Mouse (Mus musculus): Measurements from ENCODE around the gene Rcbtb2. TPM values are rescaled to one million over a fixed set of nuclear protein-coding genes. Genes with fewer than 3 reads are reported as not detected.

The Rcbtb2 gene
- polyA plus RNA-seq, 1 experiment from 2014 or later, result 56.8 TPM

DNA sequence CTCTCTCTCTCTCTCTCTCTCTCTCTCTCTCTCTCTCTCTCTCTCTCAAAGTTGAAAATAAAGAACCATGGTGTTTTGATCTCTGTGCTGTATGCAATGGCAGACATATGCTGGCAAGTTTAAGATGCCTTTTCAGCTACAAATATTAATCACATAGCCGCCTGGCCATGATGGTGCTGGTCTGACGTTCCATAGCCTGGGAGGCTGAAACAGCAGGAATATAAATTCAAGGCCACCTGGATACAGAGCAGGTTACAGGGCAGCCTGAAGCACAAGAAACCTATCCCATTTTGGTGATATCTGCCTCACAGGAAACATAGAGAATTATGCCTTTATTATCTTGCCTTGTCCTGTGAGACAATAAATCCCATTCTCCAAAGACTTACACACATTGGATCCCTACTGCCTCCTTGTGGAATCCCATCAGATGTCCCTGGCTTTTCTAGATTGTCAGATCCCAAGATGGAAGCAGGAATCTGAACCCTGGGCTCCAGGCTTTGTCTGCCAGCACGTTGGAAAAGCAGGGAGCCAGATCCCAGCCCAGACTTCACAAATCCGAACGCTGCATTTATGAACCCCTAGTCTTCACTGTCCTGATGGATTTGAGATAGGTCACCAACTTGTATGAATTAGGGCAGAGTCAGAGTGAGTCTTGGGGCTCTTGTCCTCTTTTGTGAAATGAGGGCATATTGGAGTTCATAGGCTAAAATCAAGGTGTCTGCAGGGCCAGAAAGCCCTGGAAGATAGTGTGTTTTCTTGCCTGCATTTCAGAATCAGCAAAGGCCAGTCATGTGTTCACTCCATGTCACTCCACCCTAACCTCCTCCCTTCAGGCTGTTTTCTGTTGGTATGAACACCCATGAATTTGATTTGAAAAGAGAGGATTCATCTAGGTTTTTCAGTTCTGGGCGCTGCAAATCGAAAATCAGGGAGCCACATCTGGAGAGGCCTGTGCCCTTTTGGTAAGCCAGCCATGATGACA, 5.1 kb upstream of the Rcbtb2 start:
- WGBS, result 80% methylated on average over 7 of the region's 7 CpGs
- H3K36me3 ChIP-seq, result no peaks in the 10 kb centered on the region
- H3K27ac ChIP-seq (replicated peaks), result no peak overlapping the region
- no peaks in the 10 kb centered on the region for H3K27me3 ChIP-seq (replicated peaks)
- no peak overlapping the region for H3K9ac ChIP-seq (replicated peaks)
- H3K4me3 ChIP-seq (replicated peaks), result no peak overlapping the region
- no peak overlapping the region for H3K4me2 ChIP-seq
- H3K4me1 ChIP-seq, result no peaks in the 10 kb centered on the region
- no peaks in the 10 kb centered on the region for H3K9me3 ChIP-seq (replicated peaks)
- ATAC-seq (ENCODE audit: low FRiP score), result no peak

DNA sequence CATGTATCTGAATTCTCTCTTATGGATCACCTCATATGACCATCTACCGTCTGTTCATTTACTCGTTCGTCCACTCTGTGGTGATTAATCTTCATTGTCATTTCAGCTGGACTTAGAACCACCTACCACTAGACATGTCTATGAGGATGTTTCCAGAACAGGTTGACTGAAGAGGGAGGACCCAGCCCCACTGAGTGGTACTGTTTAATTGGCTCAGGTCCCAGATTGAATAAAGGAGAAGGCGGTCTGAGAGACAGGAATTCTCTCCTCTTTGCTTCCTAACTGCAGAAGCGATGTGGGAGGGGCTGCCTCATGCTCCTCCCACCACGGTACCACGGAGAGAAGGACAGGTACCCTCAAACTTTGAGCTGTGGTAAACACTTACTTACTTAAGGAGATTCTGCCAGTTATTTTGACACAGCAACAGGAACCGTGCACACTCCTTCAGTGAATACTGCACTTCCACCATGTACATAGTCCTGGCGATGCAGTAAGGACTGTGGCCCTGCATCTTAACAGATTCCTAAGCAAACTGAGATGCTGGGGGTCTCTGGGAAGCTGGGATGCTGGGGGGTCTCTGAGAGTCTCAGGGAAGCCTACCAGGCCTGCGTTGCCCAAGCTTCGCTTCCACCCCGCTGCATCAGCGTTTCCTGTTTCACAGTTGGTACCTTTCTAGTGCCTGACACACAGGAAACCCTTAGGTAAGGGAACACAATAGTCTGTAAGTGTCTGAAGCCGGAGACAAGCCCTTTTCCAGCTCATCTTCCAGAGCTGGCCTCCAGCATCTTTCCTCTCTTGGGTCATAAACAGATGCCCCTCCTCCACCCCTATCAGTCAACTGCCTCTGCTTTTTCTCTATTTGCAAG, 4.1 kb upstream of the Rcbtb2 start:
- no peak for ATAC-seq (ENCODE audit: low FRiP score)
- Histone ChIP-seq H3K27me3 (replicated peaks) (no peaks in the 10 kb centered on the region), H3K36me3 (no peaks in the 10 kb centered on the region), H3K9ac (replicated peaks) (no peak overlapping the region), H3K4me2 (no peak overlapping the region), H3K4me3 (replicated peaks) (no peak overlapping the region), H3K27ac (replicated peaks) (no peak overlapping the region), H3K4me1 (no peaks in the 10 kb centered on the region), H3K9me3 (replicated peaks) (no peaks in the 10 kb centered on the region)
- WGBS, result 69% methylated on average over 14 of the region's 14 CpGs

DNA sequence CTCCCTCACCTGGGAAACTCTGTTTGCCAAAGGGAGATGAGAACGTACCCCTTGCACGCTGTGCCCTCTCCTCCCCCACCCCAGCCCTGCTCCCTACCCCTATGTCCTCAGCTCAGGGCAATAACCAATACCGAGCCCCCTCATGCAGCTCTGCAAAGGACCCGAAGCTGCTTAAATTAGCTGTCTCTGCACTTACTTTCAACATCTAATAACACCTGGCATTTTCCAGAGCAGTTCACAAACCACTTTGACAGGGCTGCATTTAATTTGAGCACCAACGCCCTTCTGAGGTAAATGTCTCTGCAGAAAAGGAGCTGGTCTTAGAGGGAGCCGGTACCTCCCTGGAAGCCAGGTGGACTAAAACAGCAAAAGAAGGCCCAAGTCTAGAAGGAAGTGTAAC, 3.4 kb upstream of the Rcbtb2 start:
- Histone ChIP-seq H3K9ac (replicated peaks) (no peak overlapping the region), H3K27ac (replicated peaks) (no peak overlapping the region), H3K9me3 (replicated peaks) (no peaks in the 10 kb centered on the region), H3K4me3 (replicated peaks) (no peak overlapping the region), H3K27me3 (replicated peaks) (no peaks in the 10 kb centered on the region), H3K4me2 (no peak overlapping the region), H3K4me1 (no peaks in the 10 kb centered on the region), H3K36me3 (no peaks in the 10 kb centered on the region)
- WGBS, result 47% methylated on average over 6 of the region's 6 CpGs
- no peak for ATAC-seq (ENCODE audit: low FRiP score)

DNA sequence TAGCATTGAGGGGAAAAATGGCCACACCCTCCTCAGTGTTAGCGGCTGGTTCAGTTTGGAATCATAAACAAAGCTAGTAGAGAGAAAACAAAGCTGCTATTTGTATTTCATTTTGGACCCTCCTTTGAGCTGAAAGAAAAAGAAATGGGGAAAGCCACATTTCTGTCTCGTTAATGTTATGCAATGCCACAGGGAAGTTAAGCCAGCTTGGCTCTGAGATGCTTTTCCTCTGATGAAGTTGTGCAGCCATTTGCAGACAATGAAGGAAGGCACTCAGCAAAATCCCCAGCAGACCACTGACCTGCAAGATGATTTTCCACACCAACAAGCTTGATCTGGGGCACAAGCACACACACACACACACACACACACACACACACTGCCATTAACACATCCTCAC, 2.9 kb upstream of the Rcbtb2 start:
- H3K36me3 ChIP-seq, result no peaks in the 10 kb centered on the region
- no peak overlapping the region for H3K4me3 ChIP-seq (replicated peaks)
- H3K4me2 ChIP-seq, result no peak overlapping the region
- H3K4me1 ChIP-seq, result no peaks in the 10 kb centered on the region
- no peak for ATAC-seq (ENCODE audit: low FRiP score)
- H3K9me3 ChIP-seq (replicated peaks), result no peaks in the 10 kb centered on the region
- no peak overlapping the region for H3K27ac ChIP-seq (replicated peaks)
- no peaks in the 10 kb centered on the region for H3K27me3 ChIP-seq (replicated peaks)
- WGBS, result 56% methylated on average over 2 of the region's 2 CpGs
- no peak overlapping the region for H3K9ac ChIP-seq (replicated peaks)

DNA sequence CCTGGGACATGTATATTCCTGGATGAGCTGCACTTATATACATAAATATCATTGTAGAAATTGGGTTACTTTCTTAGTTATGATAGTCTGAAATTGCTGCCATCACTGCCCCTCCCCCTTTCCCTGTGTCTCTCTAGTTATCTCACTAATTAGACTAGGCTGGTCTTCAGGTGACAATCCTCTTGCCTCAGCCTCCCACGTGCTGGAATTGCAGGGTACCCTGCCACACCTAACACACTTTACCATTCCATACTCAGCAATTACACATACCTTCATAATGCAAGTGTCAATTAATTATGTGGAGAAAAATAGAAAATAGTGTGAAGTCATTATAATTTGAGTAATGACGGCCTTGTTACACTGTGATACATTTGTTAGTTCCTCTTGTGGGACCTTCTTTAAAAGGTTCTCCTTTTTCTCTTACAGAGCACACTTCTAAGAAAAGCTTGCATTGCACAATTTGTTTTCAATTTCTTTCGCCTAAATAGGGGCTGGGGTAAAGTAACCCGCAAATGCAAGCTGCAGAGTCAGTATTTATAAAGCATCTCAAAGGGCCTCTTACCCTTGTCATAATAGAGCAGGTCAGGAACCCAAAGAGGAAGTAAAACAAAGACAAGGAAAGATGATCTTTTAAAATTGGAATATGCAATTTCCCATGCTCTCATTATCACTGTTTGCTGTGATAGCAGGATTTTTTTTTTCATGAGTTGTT, 470 bp upstream of the Rcbtb2 start:
- no peaks in the 10 kb centered on the region for H3K9me3 ChIP-seq (replicated peaks)
- no peak for ATAC-seq (ENCODE audit: low FRiP score)
- WGBS, result 68% methylated on average over 4 of the region's 4 CpGs
- H3K4me3 ChIP-seq (replicated peaks), result no peak overlapping the region
- no peaks in the 10 kb centered on the region for H3K27me3 ChIP-seq (replicated peaks)
- no peaks in the 10 kb centered on the region for H3K36me3 ChIP-seq
- no peak overlapping the region for H3K4me2 ChIP-seq
- no peak overlapping the region for H3K9ac ChIP-seq (replicated peaks)
- no peaks in the 10 kb centered on the region for H3K4me1 ChIP-seq
- no peak overlapping the region for H3K27ac ChIP-seq (replicated peaks)

DNA sequence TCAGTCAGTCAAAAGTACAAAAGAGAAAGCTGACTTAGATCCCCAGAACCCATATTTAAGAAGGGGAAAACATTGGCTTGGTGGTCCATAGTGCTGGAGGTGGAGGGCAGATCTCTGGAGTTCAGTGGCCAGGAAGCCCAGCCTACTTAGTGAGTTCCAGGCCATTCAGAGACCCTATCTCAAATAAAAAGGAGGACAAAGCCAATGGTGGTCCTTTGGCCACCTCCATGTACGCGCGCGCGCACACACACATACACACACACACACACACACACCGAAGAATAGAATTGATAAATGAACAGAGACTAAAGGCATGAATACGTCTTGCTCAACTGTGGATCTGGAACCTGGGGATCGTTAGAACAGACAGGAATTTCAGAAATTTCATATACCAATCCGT, 544 bp downstream of the Rcbtb2 start:
- Histone ChIP-seq H3K4me2 (no peak overlapping the region), H3K4me3 (replicated peaks) (no peak overlapping the region), H3K36me3 (no peaks in the 10 kb centered on the region), H3K4me1 (no peaks in the 10 kb centered on the region), H3K9me3 (replicated peaks) (no peaks in the 10 kb centered on the region), H3K27me3 (replicated peaks) (no peaks in the 10 kb centered on the region), H3K27ac (replicated peaks) (no peak overlapping the region), H3K9ac (replicated peaks) (no peak overlapping the region)
- ATAC-seq (ENCODE audit: low FRiP score), result no peak
- WGBS, result 94% methylated on average over 9 of the region's 9 CpGs

DNA sequence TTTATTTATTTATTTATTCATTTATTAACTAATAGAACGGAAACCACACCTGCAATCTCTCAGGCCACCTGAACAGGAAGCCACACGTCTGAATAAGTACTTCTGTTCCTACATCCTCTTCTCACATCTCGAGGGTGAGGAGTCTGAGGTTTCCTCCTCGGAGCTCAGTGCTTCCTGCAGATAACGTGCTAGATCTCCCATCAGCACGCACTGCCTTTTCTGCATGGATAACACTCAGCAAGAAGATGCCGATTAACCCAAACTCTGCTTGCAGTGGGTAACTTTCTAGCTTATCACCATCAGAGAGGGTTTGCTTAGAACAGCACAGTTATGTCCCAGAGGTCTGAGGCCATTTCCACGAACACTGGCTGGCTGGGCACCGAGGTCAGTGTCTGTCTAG, 949 bp downstream of the Rcbtb2 start:
- Histone ChIP-seq H3K36me3 (no peaks in the 10 kb centered on the region), H3K4me2 (no peak overlapping the region), H3K9me3 (replicated peaks) (no peaks in the 10 kb centered on the region), H3K4me1 (no peaks in the 10 kb centered on the region), H3K27me3 (replicated peaks) (no peaks in the 10 kb centered on the region), H3K27ac (replicated peaks) (no peak overlapping the region), H3K4me3 (replicated peaks) (no peak overlapping the region), H3K9ac (replicated peaks) (no peak overlapping the region)
- 76% methylated on average over 9 of the region's 9 CpGs for WGBS
- ATAC-seq (ENCODE audit: low FRiP score), result no peak

DNA sequence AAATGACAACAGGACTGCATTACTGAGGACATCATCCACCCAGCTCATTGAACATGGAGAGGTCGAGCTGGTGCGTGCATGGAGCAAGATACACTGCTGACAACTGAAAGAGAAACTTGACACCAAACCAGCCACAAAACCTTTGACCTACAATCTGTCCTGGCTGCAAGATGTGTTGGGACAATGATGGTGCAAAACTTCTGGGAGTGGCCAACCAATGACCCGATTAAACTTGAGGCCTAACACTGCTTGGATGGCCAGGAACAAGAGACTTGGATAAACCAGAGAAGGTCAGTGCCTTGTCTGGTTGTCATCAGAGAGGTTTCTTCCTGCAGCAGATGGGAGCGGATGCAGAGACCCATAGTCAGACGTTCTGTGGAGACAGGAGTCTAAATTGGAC, 7.7 kb downstream of the Rcbtb2 start:
- Histone ChIP-seq H3K36me3 (no peaks in the 10 kb centered on the region), H3K27me3 (replicated peaks) (no peaks in the 10 kb centered on the region), H3K4me3 (replicated peaks) (no peak overlapping the region), H3K4me1 (no peaks in the 10 kb centered on the region), H3K9me3 (replicated peaks) (no peaks in the 10 kb centered on the region), H3K9ac (replicated peaks) (no peak overlapping the region), H3K27ac (replicated peaks) (no peak overlapping the region), H3K4me2 (no peak overlapping the region)
- ATAC-seq (ENCODE audit: low FRiP score), result no peak
- WGBS, result 64% methylated on average over 5 of the region's 5 CpGs

DNA sequence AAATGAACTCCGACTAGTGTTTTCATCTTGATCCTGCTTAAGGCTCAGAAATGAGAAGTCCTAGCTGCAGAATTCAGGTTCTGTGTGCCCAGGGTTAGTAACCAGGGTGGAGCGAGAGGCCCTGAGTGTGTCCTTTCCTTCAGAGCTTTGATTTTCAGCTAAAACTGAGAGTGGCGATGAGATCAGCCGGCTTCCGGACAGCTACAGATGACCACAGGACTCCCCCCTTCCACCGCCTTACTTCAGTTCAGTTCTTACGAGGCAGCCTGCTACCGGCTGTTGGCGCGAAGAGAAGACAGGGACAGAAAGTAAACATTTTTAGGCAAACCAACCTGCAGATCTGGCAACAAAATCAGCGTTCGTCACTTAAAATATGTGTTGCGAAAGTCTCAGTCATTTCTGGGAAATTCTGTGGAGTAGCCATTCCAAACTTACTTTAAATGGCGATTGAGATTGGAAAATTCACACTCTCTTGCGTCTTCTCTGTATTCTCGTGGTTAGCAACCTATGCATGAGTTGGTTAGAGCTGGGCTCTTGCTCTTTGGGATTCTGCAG, 9.1 kb downstream of the Rcbtb2 start:
- 93% methylated on average over 16 of the region's 16 CpGs for WGBS
- no peak overlapping the region for H3K4me3 ChIP-seq (replicated peaks)

DNA sequence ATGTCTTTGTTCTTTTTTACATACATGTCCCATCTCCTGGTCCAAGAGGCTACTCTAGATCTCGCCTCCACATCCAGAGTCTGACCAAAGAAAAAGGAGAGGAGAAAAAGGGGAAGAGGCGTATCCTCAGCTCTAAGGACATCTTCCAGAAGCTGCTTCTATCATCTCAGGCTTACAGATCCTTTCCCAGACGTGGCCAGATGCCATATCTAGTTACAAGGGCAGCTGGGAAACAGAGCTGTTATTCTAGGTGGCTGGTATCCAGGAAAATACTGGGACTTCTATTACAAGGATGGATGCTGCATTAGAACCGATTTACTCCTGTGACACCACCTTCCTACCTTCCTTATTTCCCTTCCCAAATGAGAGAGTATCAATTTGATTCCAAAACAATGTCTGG, 9.9 kb downstream of the Rcbtb2 start:
- H3K27ac ChIP-seq (replicated peaks), result no peak overlapping the region
- no peak overlapping the region for H3K4me3 ChIP-seq (replicated peaks)
- no peaks in the 10 kb centered on the region for H3K36me3 ChIP-seq
- no peaks in the 10 kb centered on the region for H3K9me3 ChIP-seq (replicated peaks)
- H3K27me3 ChIP-seq (replicated peaks), result no peaks in the 10 kb centered on the region
- no peak overlapping the region for H3K4me2 ChIP-seq
- 78% methylated on average over 4 of the region's 4 CpGs for WGBS
- no peak for ATAC-seq (ENCODE audit: low FRiP score)
- H3K9ac ChIP-seq (replicated peaks), result no peak overlapping the region
- no peaks in the 10 kb centered on the region for H3K4me1 ChIP-seq

More for the DNA sequence above, 9.1 kb downstream of the Rcbtb2 start:
- Histone ChIP-seq H3K4me1 (no peaks in the 10 kb centered on the region), H3K27me3 (replicated peaks) (no peaks in the 10 kb centered on the region), H3K4me2 (no peak overlapping the region), H3K9me3 (replicated peaks) (no peaks in the 10 kb centered on the region), H3K36me3 (no peaks in the 10 kb centered on the region), H3K27ac (replicated peaks) (no peak overlapping the region), H3K9ac (replicated peaks) (no peak overlapping the region)
- ATAC-seq (ENCODE audit: low FRiP score), result no peak

DNA sequence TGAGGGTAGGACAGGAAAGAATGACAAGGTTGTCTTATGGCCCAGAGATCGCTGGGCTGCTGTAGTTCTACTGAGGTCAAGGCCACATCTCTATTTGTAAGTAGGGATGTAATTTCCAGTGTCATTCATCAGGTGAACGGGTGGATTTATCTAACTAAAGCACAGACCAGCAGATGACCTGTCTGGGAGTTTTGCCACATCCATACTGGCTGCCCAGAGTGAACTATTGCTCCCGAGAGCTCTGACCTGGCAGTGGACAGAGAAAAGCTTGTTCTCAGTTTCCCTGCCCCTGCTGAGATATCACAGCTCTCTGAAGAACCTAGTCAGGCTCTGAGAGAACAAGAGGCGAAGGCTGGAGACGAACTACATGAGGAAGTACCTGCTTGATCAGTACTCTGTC, 14.4 kb downstream of the Rcbtb2 start:
- Histone ChIP-seq H3K27ac (replicated peaks) (no peak overlapping the region), H3K9me3 (replicated peaks) (no peaks in the 10 kb centered on the region), H3K4me2 (no peak overlapping the region), H3K9ac (replicated peaks) (no peak overlapping the region), H3K36me3 (no peaks in the 10 kb centered on the region), H3K4me3 (replicated peaks) (no peak overlapping the region), H3K4me1 (peaks cover 6% of the 10 kb centered on the region), H3K27me3 (replicated peaks) (no peaks in the 10 kb centered on the region)
- 86% methylated on average over 5 of the region's 5 CpGs for WGBS
- ATAC-seq (ENCODE audit: low FRiP score), result no peak

Measured in neural tube, embryonic 15.5 days (tissue).